Mouse (Mus musculus) gastrocnemius, postnatal 14 days (tissue): Measurements from ENCODE around the gene Efcab6. TPM values are rescaled to one million over a fixed set of nuclear protein-coding genes. Genes with fewer than 3 reads are reported as not detected.

ENCODE experiments used
- DNase-seq: peaks from one replicate; pipeline ENCODE4 v3.0.0; 2021; ENCODE audit warnings: mixed read lengths
- intact Hi-C: fragments of 180-260 bp; cut with DNase I; formaldehyde crosslinking; loops from one replicate; pipeline ENCODE4 v1.15.1; 2025; ENCODE audit warnings: low total_unique reads
- total RNA-seq, 2 experiments: library from RNA; stranded (reverse); gene quantifications; 2 replicates each; pipeline ENCODE4 v1.2.3; 2021

Efcab6 gene
- total RNA-seq, 2 experiments from 2014 or later, result 2.7 to 4.0 TPM

- no peak for DNase-seq
- intact Hi-C loops, result no loop called here
Observed at GRCm38 (mm10) chr15:83842915-83843789, 222.0 kb downstream of the Efcab6 start.

GRCm38 (mm10) chr15:83842419-83842818, 222.8 kb downstream of the Efcab6 start:
- DNase-seq, result no peak
- intact Hi-C loops, result no loop called here

DNA sequence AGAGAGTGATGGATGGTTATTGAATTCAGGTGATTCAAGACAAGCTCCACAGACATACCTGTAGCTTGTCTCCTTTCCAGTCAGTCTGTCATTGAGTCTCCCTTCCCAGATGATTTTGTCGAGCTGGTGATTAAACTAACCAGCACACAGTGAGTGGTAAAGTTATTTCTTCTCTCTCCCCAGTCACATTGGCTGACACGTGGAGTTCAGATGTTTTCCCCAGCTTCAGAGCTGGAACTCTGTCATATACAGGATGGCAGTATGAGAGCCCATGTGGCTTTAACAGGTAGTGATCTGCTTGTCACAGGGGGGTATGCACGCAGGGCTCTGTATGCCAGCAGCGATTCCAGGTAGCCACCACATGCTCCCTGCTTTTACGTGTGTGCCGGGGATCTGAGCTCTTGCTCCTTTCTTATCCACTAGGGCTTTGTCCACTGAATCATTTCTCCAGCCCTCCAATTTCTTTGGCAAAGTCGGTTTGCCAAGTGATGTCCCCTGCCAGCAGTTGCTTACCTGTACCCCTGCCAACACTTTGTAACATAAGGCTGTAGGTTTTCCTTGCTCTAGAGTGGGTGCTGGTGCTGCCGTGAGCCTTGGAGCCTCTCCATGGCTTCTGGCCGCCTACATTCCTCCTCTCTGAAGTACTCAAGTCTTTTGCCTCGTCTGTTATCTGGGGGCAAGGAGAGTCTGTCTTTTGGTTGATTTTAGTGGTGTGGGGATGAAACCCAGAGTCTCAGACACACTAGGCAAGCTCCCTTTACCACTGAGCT, 224.0 kb downstream of the Efcab6 start:
- DNase-seq, result no peak
- intact Hi-C loops, result no loop called here

DNA sequence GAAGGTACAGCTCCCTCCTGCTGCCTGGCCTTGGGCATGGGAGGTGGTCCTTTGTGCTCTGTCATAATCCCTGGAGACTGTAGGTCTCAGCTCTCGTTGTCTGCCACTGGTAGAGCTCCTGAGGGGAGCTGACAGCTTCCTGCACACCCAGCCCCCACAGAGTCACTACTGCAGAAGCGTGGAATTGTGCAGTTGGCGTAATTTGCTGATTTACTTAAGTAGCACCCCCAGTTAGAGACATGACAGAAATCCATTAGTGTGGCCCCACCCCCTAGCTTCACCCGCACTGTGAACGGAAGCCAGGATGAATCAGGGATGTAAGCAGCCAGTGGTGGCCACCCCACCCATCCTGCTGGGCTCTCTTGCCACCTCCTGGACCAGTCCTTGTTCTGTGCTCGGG, 232.9 kb downstream of the Efcab6 start:
- DNase-seq, result no peak
- intact Hi-C loops, result no loop called here

DNA sequence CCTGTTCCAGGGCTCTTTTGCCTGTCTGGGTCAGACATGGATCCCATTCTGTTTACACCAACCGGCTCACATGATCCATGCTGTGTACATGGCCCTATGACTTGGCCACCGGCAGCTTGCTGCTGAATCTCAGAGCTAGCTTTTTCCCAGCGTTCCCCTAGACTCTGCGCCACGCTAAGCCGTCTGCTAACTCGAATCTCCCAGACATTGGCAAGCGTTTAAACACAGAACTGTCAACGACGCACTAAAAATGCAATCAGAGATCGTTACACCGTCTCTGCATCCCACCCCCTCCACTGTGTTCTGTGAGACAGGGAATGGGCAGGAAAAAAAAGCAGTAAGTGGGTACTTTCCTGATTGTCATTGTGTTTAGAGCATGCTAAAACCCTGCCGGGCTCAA, 236.0 kb downstream of the Efcab6 start:
- intact Hi-C loops, result no loop called here
- DNase-seq, result no peak

DNA sequence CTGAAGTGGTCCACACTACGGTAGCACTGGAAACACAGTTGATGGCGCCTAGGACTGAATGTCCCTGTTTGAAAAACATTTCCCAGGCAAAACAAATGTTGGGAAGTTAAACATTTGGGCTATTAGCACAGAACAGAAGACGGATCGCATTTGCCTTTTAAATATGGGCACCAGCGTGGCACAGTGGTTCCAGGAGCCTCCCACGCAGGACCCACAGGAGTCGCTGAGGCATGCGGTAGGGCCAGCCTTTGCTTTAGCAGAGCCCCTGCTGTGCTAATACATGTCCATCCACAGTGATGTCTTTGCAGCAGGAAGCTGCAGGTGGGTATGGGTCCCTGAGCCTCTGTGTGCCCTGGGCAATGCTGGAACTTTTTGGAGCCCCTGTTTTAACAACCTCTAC, 237.2 kb downstream of the Efcab6 start:
- intact Hi-C loops, result no loop called here
- no peak for DNase-seq

Other genes starting within 250 kb of the Efcab6 start
- under 1 TPM in 1 of 2 experiments, not detected in 1; 0.09 TPM for gene Sult4a1, start 40.4 kb upstream of the Efcab6 start, total RNA-seq
- gene Pnpla5, start 57.8 kb upstream of the Efcab6 start, total RNA-seq, result not detected
- 10 to 100 TPM in 1 of 2 experiments, 1 to 10 TPM in 1; 3.1 to 10.6 TPM for gene Pnpla3, start 102.5 kb upstream of the Efcab6 start, total RNA-seq
- gene Samm50, start 126.9 kb upstream of the Efcab6 start, total RNA-seq, result 100 to 1,000 TPM; 178 to 203 TPM
- 10 to 100 TPM; 54.4 to 64.5 TPM for gene Parvb, start 166.7 kb upstream of the Efcab6 start, total RNA-seq